Mouse (Mus musculus) cerebellum, adult 2 months (tissue): ENCODE data around the gene Rab11a.

Source experiments
- CTCF ChIP-seq: fragments of 200-500 bp; IDR thresholded peaks from 2 replicates; pipeline ENCODE4 v1.5.1; 2011; ENCODE audit warnings: low read depth, mild to moderate bottlenecking, control low read depth, low read length, moderate library complexity, borderline replicate concordance; ENCODE audit not compliant: insufficient read depth
- POLR2A ChIP-seq: fragments of 200-500 bp; IDR thresholded peaks from 2 replicates; pipeline ENCODE4 v1.6.1; 2011; ENCODE audit warnings: low read length, control low read depth, borderline replicate concordance; ENCODE audit not compliant: insufficient read depth

DNA sequence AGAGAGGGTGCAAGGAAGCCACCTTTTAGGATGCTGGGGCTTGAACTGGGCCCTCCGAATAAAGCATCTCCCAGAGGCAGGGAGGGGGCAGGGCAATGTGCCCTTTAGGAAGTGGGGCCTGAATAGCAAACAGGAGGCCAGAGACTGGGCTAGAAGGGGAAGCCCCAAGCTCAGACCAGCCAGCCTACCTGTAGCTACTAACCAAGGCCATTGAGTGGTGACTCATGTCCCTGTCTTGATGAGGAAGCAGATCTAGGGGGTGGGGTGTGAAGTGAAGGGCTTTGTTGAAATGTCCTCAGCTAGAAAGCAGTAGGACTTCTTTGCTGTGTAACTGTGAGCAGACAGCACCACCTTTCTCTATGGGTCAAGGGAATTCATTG is 49.6 kb downstream of the Rab11a start:
- TF ChIP-seq CTCF, result no peak
- TF ChIP-seq POLR2A, result no peak
